Mouse (Mus musculus) ES-Bruce4 (cell line): ENCODE measurements around the gene Abcb9. TPM values are rescaled to one million over a fixed set of nuclear protein-coding genes. Genes with fewer than 3 reads are reported as not detected.

Experiments used
- H3K27ac ChIP-seq: 2 replicates; pipeline ENCODE4 v1.5.1; 2012; ENCODE audit warnings: low read length, inconsistent platforms; ENCODE audit not compliant: insufficient read depth
- H3K27me3 ChIP-seq: 2 replicates; pipeline ENCODE4 v1.6.1; 2012; ENCODE audit warnings: mild to moderate bottlenecking, low read length, inconsistent platforms; ENCODE audit not compliant: control insufficient read depth, poor library complexity, insufficient read depth, severe bottlenecking
- H3K36me3 ChIP-seq: 2 replicates; pipeline ENCODE4 v1.6.1; 2012; ENCODE audit warnings: inconsistent platforms, mild to moderate bottlenecking, low read length, moderate library complexity; ENCODE audit not compliant: control insufficient read depth, poor library complexity, insufficient read depth, severe bottlenecking
- H3K4me1 ChIP-seq: one replicate; pipeline ENCODE4 v1.8.1; 2011; ENCODE audit warnings: low read length; ENCODE audit not compliant: control insufficient read depth, insufficient read depth
- H3K4me3 ChIP-seq: 2 replicates; pipeline ENCODE4 v1.5.1; 2011; ENCODE audit warnings: low read depth, mild to moderate bottlenecking, low read length
- H3K9ac ChIP-seq: 2 replicates; pipeline ENCODE4 v1.6.1; 2012; ENCODE audit warnings: low read depth, mild to moderate bottlenecking, inconsistent platforms; ENCODE audit not compliant: poor library complexity, severe bottlenecking
- H3K9me3 ChIP-seq: replicated peaks from 2 replicates; pipeline ENCODE4 v1.6.1; 2012; ENCODE audit warnings: mild to moderate bottlenecking, low read length, inconsistent platforms; ENCODE audit not compliant: control insufficient read depth, poor library complexity, insufficient read depth, severe bottlenecking
- CTCF ChIP-seq: IDR thresholded peaks from one replicate; pipeline ENCODE4 v1.8.1; 2011; ENCODE audit warnings: low read depth, low read length
- EP300 ChIP-seq: IDR thresholded peaks from 2 replicates; pipeline ENCODE4 v1.6.1; 2011; ENCODE audit warnings: low read depth, low read length; ENCODE audit not compliant: insufficient read depth
- POLR2A ChIP-seq: IDR thresholded peaks from one replicate; pipeline ENCODE4 v1.8.1; 2011; ENCODE audit warnings: low read length; ENCODE audit not compliant: insufficient read depth
- polyA plus RNA-seq: library from polyadenylated mRNA; stranded (reverse); fragments of >200 nt; gene quantifications from 2 replicates; pipeline ENCODE4 v1.2.4, GENCODE M21; 2011; ENCODE audit warnings: low read depth; ENCODE audit not compliant: missing spikeins, insufficient read depth, insufficient read length

The Abcb9 gene
- polyA plus RNA-seq, 1 experiment, result 0.79 TPM

GRCm38 (mm10) chr5:124082941-124083688 is 12.5 kb downstream of the Abcb9 start:
- no peaks in the 10 kb centered on the region for H3K27me3 ChIP-seq
- no peak for TF ChIP-seq CTCF
- TF ChIP-seq POLR2A, result no peak
- no peak for TF ChIP-seq EP300
- no peak overlapping the region for H3K4me3 ChIP-seq
- no peak overlapping the region for H3K27ac ChIP-seq
- no peaks in the 10 kb centered on the region for H3K9me3 ChIP-seq
- H3K9ac ChIP-seq, result no peak overlapping the region
- H3K36me3 ChIP-seq, result no peaks in the 10 kb centered on the region
- no peaks in the 10 kb centered on the region for H3K4me1 ChIP-seq

DNA sequence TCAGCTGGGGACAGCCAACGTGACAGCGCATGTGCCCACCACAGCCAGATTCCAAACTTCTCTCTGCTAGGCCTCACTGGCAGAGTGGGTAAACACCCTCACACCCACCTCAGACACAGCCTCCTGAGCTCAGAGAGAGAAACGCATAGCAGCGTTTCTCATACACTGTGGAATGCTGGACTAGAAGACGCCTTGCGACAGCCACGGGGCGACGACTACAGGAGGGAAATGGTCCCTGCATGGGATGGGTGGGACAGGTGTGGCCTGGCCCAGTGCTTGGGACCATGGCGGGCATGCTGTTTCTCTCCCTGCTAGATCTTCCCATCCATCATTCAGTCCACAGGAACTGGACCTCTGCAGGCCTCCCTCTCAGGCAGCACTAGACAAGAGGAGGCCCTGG is 13.2 kb downstream of the Abcb9 start:
- H3K9ac ChIP-seq, result no peak overlapping the region
- no peak overlapping the region for H3K4me3 ChIP-seq
- TF ChIP-seq EP300, result no peak
- TF ChIP-seq CTCF, result peak; percentile 1
- no peak for TF ChIP-seq POLR2A

GRCm38 (mm10) chr5:124079880-124080279 is 15.7 kb downstream of the Abcb9 start:
- Histone ChIP-seq H3K27ac (no peak overlapping the region), H3K4me3 (no peak overlapping the region), H3K36me3 (no peaks in the 10 kb centered on the region), H3K27me3 (no peaks in the 10 kb centered on the region), H3K9me3 (no peaks in the 10 kb centered on the region), H3K9ac (no peak overlapping the region), H3K4me1 (no peaks in the 10 kb centered on the region)
- no peak for TF ChIP-seq POLR2A
- TF ChIP-seq EP300, result no peak
- TF ChIP-seq CTCF, result no peak

More for the DNA sequence above, 13.2 kb downstream of the Abcb9 start:
- Histone ChIP-seq H3K9me3 (no peaks in the 10 kb centered on the region), H3K4me1 (no peaks in the 10 kb centered on the region), H3K36me3 (no peaks in the 10 kb centered on the region), H3K27me3 (no peaks in the 10 kb centered on the region), H3K27ac (no peak overlapping the region)

DNA sequence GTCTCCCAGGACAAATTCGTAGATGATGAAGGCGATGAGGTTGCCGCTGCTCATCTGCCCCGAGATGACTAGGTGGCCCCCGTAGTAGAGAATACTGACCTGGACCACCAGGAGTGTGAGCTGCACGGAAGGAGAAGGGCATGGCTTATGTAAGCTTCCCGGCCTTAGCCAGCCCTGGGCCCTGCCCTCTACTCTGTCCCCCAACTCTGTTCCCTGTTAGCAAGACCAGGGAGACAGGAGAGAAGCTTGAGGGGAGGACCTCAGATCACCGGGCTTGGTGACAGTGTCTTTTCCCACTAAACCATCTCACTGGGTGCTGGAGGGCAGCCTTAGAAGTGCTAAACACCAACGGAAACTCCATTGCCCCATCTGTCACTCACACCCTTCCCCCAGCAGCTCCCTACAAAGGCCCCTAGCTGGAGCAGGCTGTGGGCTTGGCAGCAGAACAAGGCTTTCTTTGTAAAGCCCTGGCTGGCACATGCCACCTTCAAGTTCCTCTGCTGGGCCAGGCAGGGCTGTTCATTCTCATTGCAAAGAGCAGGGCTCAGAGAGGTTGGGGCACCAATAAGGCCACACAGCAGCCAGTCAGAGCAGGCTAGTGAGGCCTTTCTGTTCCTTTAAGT is 16.7 kb downstream of the Abcb9 start:
- no peaks in the 10 kb centered on the region for H3K27me3 ChIP-seq
- TF ChIP-seq CTCF (no peak), EP300 (no peak), POLR2A (no peak)
- no peak overlapping the region for H3K4me3 ChIP-seq
- no peak overlapping the region for H3K9ac ChIP-seq
- H3K9me3 ChIP-seq, result no peaks in the 10 kb centered on the region
- H3K36me3 ChIP-seq, result no peaks in the 10 kb centered on the region
- H3K4me1 ChIP-seq, result no peaks in the 10 kb centered on the region
- H3K27ac ChIP-seq, result no peak overlapping the region

DNA sequence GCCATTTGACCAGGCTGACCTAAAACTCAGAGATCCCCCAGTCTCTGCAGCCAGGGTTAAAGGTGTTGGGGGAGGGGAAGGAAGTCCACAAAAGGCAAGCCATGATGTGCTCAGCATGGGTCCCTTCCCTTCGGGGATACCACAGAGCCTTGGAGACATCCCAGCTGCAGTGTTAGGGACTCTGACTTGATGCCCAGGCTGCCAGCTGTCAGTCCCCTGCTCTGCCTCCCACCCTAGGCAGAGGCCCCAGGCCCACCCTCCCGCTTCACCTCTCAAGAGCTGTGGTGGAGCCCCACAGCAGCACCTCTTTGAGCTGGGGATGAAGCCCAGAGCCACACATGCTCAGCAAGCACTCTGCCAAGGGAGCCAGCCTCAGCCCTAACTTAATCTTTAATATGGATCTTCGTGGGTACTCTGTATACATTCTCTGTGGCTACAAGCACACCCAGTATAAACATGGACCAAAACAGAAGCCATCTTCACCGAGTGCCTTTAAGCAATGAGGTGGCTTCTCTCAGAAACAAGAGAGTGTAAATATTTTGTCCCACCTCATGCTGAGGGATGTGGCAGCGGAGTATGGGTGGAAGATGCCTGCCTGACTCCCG is 17.6 kb downstream of the Abcb9 start:
- TF ChIP-seq POLR2A (no peak), CTCF (no peak), EP300 (no peak)
- H3K9ac ChIP-seq, result no peak overlapping the region

DNA sequence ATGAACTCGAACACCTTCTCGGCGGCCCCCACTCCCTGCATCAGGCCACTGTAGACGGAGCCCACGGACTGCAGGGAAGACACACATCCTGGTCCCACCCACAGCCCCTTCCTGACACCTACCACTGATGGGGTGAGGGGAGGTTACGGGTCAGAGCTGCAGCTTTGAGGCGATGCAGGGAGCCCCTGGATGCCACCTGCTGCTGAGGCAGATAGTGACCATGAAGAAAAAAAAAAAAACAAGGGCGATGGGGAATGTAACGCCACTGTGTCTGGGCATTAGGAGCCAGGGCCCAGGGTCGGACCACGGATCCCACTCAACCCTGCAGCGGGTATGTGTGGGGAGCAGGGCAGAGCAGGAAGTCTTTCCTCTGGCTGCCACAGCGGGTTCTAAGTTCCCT is 18.4 kb downstream of the Abcb9 start:
- Histone ChIP-seq H3K4me1 (no peaks in the 10 kb centered on the region), H3K9me3 (no peaks in the 10 kb centered on the region), H3K36me3 (no peaks in the 10 kb centered on the region), H3K4me3 (peak overlapping the region; percentile 12; the same call in 1 of the 2 replicates), H3K9ac (no peak overlapping the region), H3K27ac (no peak overlapping the region), H3K27me3 (no peaks in the 10 kb centered on the region)
- TF ChIP-seq CTCF, result no peak
- TF ChIP-seq POLR2A, result no peak
- no peak for TF ChIP-seq EP300

More for the DNA sequence above, 17.6 kb downstream of the Abcb9 start:
- H3K27me3 ChIP-seq, result no peaks in the 10 kb centered on the region
- H3K36me3 ChIP-seq, result no peaks in the 10 kb centered on the region
- H3K4me1 ChIP-seq, result no peaks in the 10 kb centered on the region
- no peak overlapping the region for H3K4me3 ChIP-seq
- no peak overlapping the region for H3K27ac ChIP-seq
- no peaks in the 10 kb centered on the region for H3K9me3 ChIP-seq
